Mouse (Mus musculus): ENCODE data around the gene Diras1. TPM values are rescaled to one million over a fixed set of nuclear protein-coding genes. Genes with fewer than 3 reads are reported as not detected.

Diras1 gene
- total and polyA plus RNA-seq, 3 experiments = not detected

DNA sequence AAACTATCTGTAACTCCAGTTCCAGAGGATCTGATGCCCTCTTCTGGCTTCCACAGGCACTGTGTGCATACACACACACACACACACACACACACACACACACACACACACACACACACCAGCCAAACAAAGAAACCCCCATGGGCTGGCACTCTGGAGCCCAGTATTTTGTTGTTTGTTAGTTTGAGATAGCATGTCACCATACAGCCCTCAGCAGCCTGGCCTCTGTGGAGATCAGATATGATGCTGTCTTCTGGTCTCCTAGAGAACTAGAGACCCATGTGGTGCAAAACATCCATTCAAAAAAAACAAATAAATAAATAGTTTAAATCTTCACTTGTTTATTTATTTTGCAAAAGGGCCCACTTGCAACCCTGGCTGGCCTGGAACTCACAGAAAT is 2.8 kb upstream of the Diras1 start:
- Histone ChIP-seq H3K27ac (ENCODE audit: insufficient read depth, low read depth) (no peak overlapping the region), H3K79me2 (replicated peaks; ENCODE audit: control insufficient read depth, extremely low read depth, insufficient read depth, poor library complexity, severe bottlenecking) (no peaks in the 10 kb centered on the region), H3K4me3 (replicated peaks in 1 of 3; ENCODE audit: low read depth in 2 of 3, low read length in 2 of 3, poor library complexity in 1 of 3) (no peak overlapping the region), H3K36me3 (replicated peaks in 1 of 2; ENCODE audit: control insufficient read depth in 1 of 2, insufficient read depth in 1 of 2, low read length in 1 of 2) (peaks cover 0 to 28% of the 10 kb centered on the region in 2 experiments), H3K27me3 (replicated peaks) (peaks cover 38% of the 10 kb centered on the region), H3K4me1 (ENCODE audit: control insufficient read depth in 1 of 2, insufficient read depth in 2 of 2) (no peaks in the 10 kb centered on the region), H3K9me3 (replicated peaks; ENCODE audit: low read length) (no peaks in the 10 kb centered on the region), H3K4me2 (ENCODE audit: insufficient read depth, low read depth, poor library complexity, severe bottlenecking) (no peak overlapping the region), H3K9ac (ENCODE audit: insufficient read depth, low read depth) (no peak overlapping the region)
- TF ChIP-seq CHD1 (IDR thresholded peaks at IDR 0.05; ENCODE audit: low read depth, low read length) (no peak), ZC3H11A (IDR thresholded peaks at IDR 0.05; ENCODE audit: low read depth, low read length) (no peak), MAZ (IDR thresholded peaks at IDR 0.05; ENCODE audit: low read depth, low read length) (no peak), NELFE (IDR thresholded peaks at IDR 0.05; ENCODE audit: low read depth, low read length) (no peak), JUND (conservative IDR thresholded peaks at IDR 0.05; ENCODE audit: low read depth, low read length) (no peak), CTCF (conservative IDR thresholded peaks at IDR 0.05 in 1 of 2, IDR thresholded peaks at IDR 0.05 in 1 of 2; ENCODE audit: low read depth in 2 of 2, low read length in 2 of 2) (no peak), POLR2A (IDR thresholded peaks at IDR 0.05; ENCODE audit: low read depth, low read length) (no peak), JUN (IDR thresholded peaks at IDR 0.05; ENCODE audit: insufficient read depth, low read depth, low read length) (no peak), ETS1 (conservative IDR thresholded peaks at IDR 0.05; ENCODE audit: low read depth, low read length) (no peak), EP300 (IDR thresholded peaks at IDR 0.05; ENCODE audit: low read length) (no peak), RAD21 (IDR thresholded peaks at IDR 0.05; ENCODE audit: low read depth, low read length) (no peak), ELF1 (IDR thresholded peaks at IDR 0.05; ENCODE audit: low read depth, low read length) (no peak), MXI1 (IDR thresholded peaks at IDR 0.05; ENCODE audit: low read depth, low read length) (no peak), IRF4 (IDR thresholded peaks at IDR 0.05; ENCODE audit: low read depth, low read length) (no peak)
- DNase-seq (ENCODE audit: extremely low read depth) = no peak
- dilution Hi-C loops (cut with MboI; ENCODE audit: extremely low pct_ligation_motif_present, extremely low pct_unique_long_range_greater_than_20kb, low sequenced_read_pairs) (no loop called here), in situ Hi-C loops (cut with MboI; ENCODE audit: low pct_ligation_motif_present, low pct_unique_long_range_greater_than_20kb, low sequenced_read_pairs) (no loop called here)

DNA sequence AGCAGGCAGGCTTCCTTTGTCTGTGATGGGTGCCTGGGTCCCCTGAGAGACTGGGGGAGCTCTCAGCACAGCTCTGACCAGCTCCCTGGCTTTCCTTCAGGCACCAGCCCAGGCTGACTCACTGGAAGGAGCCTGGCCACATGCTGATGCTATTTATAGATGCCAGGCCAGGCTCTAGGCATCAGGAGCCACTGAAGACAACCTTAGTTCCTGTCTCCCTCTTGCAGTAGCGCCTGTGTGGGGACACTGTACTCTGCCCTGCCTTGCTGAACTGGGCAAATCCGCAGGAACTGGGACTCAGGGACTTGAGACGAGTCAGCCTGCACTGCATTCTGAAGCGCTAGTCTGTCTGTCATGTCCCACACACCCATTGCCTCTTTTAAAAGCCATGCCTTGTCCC is 1.9 kb upstream of the Diras1 start:
- Histone ChIP-seq H3K27me3 (replicated peaks) (peaks cover 43% of the 10 kb centered on the region), H3K79me2 (replicated peaks; ENCODE audit: control insufficient read depth, extremely low read depth, insufficient read depth, poor library complexity, severe bottlenecking) (no peaks in the 10 kb centered on the region), H3K9me3 (replicated peaks; ENCODE audit: low read length) (peaks cover 5% of the 10 kb centered on the region), H3K9ac (ENCODE audit: insufficient read depth, low read depth) (no peak overlapping the region), H3K4me3 (replicated peaks in 1 of 3; ENCODE audit: low read depth in 2 of 3, low read length in 2 of 3, poor library complexity in 1 of 3) (no peak overlapping the region), H3K4me2 (ENCODE audit: insufficient read depth, low read depth, poor library complexity, severe bottlenecking) (no peak overlapping the region), H3K27ac (ENCODE audit: insufficient read depth, low read depth) (no peak overlapping the region), H3K4me1 (ENCODE audit: control insufficient read depth in 1 of 2, insufficient read depth in 2 of 2) (no peaks in the 10 kb centered on the region), H3K36me3 (replicated peaks in 1 of 2; ENCODE audit: control insufficient read depth in 1 of 2, insufficient read depth in 1 of 2, low read length in 1 of 2) (peaks cover 0 to 20% of the 10 kb centered on the region in 2 experiments)
- DNase-seq (ENCODE audit: extremely low read depth) = no peak
- TF ChIP-seq ELF1 (IDR thresholded peaks at IDR 0.05; ENCODE audit: low read depth, low read length) (no peak), JUND (conservative IDR thresholded peaks at IDR 0.05; ENCODE audit: low read depth, low read length) (no peak), UBTF (IDR thresholded peaks at IDR 0.05; ENCODE audit: low read depth, low read length) (no peak), IRF4 (IDR thresholded peaks at IDR 0.05; ENCODE audit: low read depth, low read length) (no peak), JUN (IDR thresholded peaks at IDR 0.05; ENCODE audit: insufficient read depth, low read depth, low read length) (no peak), RAD21 (IDR thresholded peaks at IDR 0.05; ENCODE audit: low read depth, low read length) (no peak), CTCF (conservative IDR thresholded peaks at IDR 0.05 in 1 of 2, IDR thresholded peaks at IDR 0.05 in 1 of 2; ENCODE audit: low read depth in 2 of 2, low read length in 2 of 2) (no peak), NELFE (IDR thresholded peaks at IDR 0.05; ENCODE audit: low read depth, low read length) (no peak), SIN3A (IDR thresholded peaks at IDR 0.05; ENCODE audit: low read length) (no peak)
- in situ Hi-C loops (cut with MboI; ENCODE audit: low pct_ligation_motif_present, low pct_unique_long_range_greater_than_20kb, low sequenced_read_pairs) (no loop called here), dilution Hi-C loops (cut with MboI; ENCODE audit: extremely low pct_ligation_motif_present, extremely low pct_unique_long_range_greater_than_20kb, low sequenced_read_pairs) (no loop called here)
